Mouse (Mus musculus): Measurements from ENCODE around the gene Fam122b. TPM values are rescaled to one million over a fixed set of nuclear protein-coding genes. Genes with fewer than 3 reads are reported as not detected.

Gene Fam122b
- polyA plus RNA-seq, 1 experiment, result 6.0 TPM

GRCm38 (mm10) chrX:53196392-53196791 lies 73.2 kb downstream of the Fam122b start:
- no peak for DNase-seq (ENCODE audit: low read depth)
- TF ChIP-seq POLR2A (IDR thresholded peaks at IDR 0.05; ENCODE audit: borderline replicate concordance, extremely low read depth, insufficient read depth, insufficient read length, poor library complexity, severe bottlenecking) (no peak), CTCF (IDR thresholded peaks at IDR 0.05; ENCODE audit: borderline replicate concordance, extremely low read depth, insufficient read depth, insufficient read length) (no peak)

Other genes starting within 250 kb of the Fam122b start
- gene Plac1, start 29.7 kb downstream of the Fam122b start, polyA plus RNA-seq (2012; rRNA removed), result 0.88 and 0.97 TPM in 2 replicates
- gene Fam122c, start 3.6 kb upstream of the Fam122b start, polyA plus RNA-seq (2012; rRNA removed), result not detected in 2 replicates
- 17.7 and 20.9 TPM in 2 replicates for gene Mospd1, start 100.7 kb upstream of the Fam122b start, polyA plus RNA-seq (2012; rRNA removed)
- gene Etd, start 165.1 kb upstream of the Fam122b start, polyA plus RNA-seq (2012; rRNA removed), result not detected in 2 replicates